In the genomic region with DNA sequence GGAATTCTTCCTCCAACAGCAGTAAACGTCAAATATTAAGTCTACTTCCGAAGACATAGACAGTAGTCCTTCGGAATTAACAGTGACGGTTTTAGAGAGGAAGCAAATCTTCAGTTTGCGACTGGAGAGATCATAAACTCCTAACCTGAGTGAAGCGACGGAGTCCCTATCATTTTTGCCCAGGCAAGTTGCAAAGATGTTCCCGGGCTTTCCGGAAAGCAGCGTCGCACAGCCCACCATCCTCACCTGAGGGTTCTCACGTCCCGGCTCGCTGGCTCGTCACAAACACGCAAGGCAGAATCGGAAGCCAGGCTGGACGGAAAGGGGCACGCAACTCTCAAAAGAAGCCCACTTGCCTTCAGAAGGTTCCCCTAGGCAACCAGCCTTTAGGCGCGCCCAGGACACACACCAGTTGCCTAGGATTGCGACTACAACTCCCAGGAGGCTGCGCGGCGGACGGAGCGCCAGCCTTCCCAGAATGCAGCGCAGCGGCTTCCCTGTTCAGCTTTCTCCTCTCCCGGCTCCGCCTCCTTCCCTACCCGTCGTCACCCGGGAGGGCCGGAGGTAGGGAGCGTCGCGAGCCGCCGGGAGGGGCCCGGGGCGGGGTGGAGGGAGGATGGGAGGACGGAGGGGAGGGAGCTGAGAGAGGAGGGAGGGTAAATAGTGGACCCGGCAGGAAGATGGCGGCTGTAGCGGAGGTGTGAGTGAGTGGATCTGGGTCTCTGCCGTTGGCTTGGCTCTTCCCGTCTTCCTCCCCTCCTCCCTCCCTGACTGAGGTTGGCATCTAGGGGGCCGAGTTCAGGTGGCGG, we compare ENCODE assay signal across 8 mouse cellular contexts. TPM values are rescaled to one million over a fixed set of nuclear protein-coding genes. Genes with fewer than 3 reads are reported as not detected.
A peak's percentile ranks its signal among the peaks of the same experiment; 100 is the strongest.
DNase-seq lines count a peak whose midpoint lies in the region; ATAC-seq and TF ChIP-seq lines count a peak whose summit lies in the region.

A gene (minus strand): TSS at position 499 of the 809 bp plus-strand sequence.
A gene (plus strand): TSS at position 538 of the 809 bp plus-strand sequence.

- peak within 1 kb of the TSS; percentile 98 for H3K9ac ChIP-seq in hindbrain, embryonic 13.5 days

- H3K36me3 ChIP-seq in hindbrain, embryonic 13.5 days: no peaks in the 10 kb centered on the region

- H3K9me3 ChIP-seq in hindbrain, embryonic 13.5 days: no peaks in the 10 kb centered on the region

- POLR2A ChIA-PET in Patski (lab: Charles Lee): interaction anchor here (0.8 kb wide), 1 partner anchor 21 kb away, joined by 3 read pairs; no protein-coding TSS in a partner anchor

- H3K4me3 ChIP-seq in hindbrain, embryonic 13.5 days: peak within 1 kb of the TSS; percentile 97

- peak; percentile 83 for DNase-seq in Patski (ENCODE audit: low read depth, low spot score)
- peak; percentile 96 to 98 for DNase-seq in cerebellum, postnatal 14 days
- DNase-seq in frontal cortex, postnatal 14 days (ENCODE audit: low spot score in 2 of 2): peak; percentile 93
- DNase-seq in layer of hippocampus, postnatal 25 days (ENCODE audit: extremely low spot score in 1 of 2, low spot score in 1 of 2): peak; percentile 87 to 92
- peak; percentile 98 for DNase-seq in lung, postnatal 25 days (ENCODE audit: low spot score)
- peak; percentile 98 for DNase-seq in retina, embryonic 14.5 days (ENCODE audit: low spot score)
- DNase-seq in thymus, postnatal 4 days: peak; percentile 94

- under 1% methylated on average over 47 of the region's 50 CpGs for WGBS in hindbrain, embryonic 13.5 days

- in situ Hi-C loops in Patski (cut with MboI; ENCODE audit: low pct_unique_long_range_greater_than_20kb): no loop called here

- H3K4me2 ChIP-seq in hindbrain, embryonic 13.5 days: peak within 1 kb of the TSS; percentile 84

- CTCF ChIA-PET in Patski (lab: Charles Lee): no interaction called here

- ATAC-seq in Patski: peak; percentile 99
- peak; percentile 99 for ATAC-seq in hindbrain, embryonic 13.5 days (ENCODE audit: low FRiP score)

- TF ChIP-seq CTCF in Patski (IDR thresholded peaks at IDR 0.05): no peak

- H3K27ac ChIP-seq in hindbrain, embryonic 13.5 days: peak within 1 kb of the TSS; percentile 98

- H3K4me1 ChIP-seq in hindbrain, embryonic 13.5 days (replicated peaks): peaks cover 12% of the 10 kb centered on the region

- H3K27me3 ChIP-seq in Patski: no peaks in the 10 kb centered on the region
- H3K27me3 ChIP-seq in hindbrain, embryonic 13.5 days: no peaks in the 10 kb centered on the region

RNA-seq across cellular contexts. Expression of the first gene that starts in this region (rescaled TPM):
- polyA plus RNA-seq in Patski (2021): 12.3 TPM
- polyA plus RNA-seq in hindbrain, embryonic 13.5 days (2015; fragmentation: Nextera tagmentation; extraction: Ambion mirVana): 5.4 and 5.7 TPM in 2 replicates
- total RNA-seq in layer of hippocampus, postnatal 25 days (2021): 10 to 100 TPM in 1 of 2 experiments, 1 to 10 TPM in 1; 9.7 to 14.7 TPM

RNA-seq across cellular contexts. Expression of the second gene that starts in this region (rescaled TPM):
- 36.4 TPM for polyA plus RNA-seq in Patski (2021)
- polyA plus RNA-seq in hindbrain, embryonic 13.5 days (2015; fragmentation: Nextera tagmentation; extraction: Ambion mirVana): 8.0 and 8.8 TPM in 2 replicates
- total RNA-seq in layer of hippocampus, postnatal 25 days (2021): 10 to 100 TPM; 61.4 to 61.8 TPM

Comparison
In these comparisons a context has a peak if more than half of its experiments do, and no peak if none do; other contexts are left out.
1. Peak in every context shown above with its lines: DNase-seq, ATAC-seq, H3K4me3 ChIP-seq and H3K27ac ChIP-seq.